Mouse (Mus musculus) heart, embryonic 14.5 days (tissue): ENCODE data around the gene Atrnl1. TPM values are rescaled to one million over a fixed set of nuclear protein-coding genes. Genes with fewer than 3 reads are reported as not detected.
A peak's percentile ranks its signal among the peaks of the same experiment; 100 is the strongest.

ENCODE experiments used
- ATAC-seq: fragments of 200-750 bp; cut with Nextera tagmentation; 2 replicates; pipeline ENCODE4 v1.8.0; 2017; ENCODE audit warnings: low read depth, moderate TSS enrichment; ENCODE audit not compliant: insufficient number of reproducible peaks, insufficient read depth, low FRiP score
- H3K27ac ChIP-seq, 2 experiments: fragments of 200-500 bp in 1 of 2; fragments of 300-500 bp in 1 of 2; sonication (generic) in 1 of 2; replicated peaks in 1 of 2; 2 replicates each; pipeline ENCODE4 v1.5.1; 2012 to 2014; ENCODE audit warnings: low read depth in 2 of 2, low read length in 2 of 2, control low read depth in 1 of 2, mild to moderate bottlenecking in 1 of 2, mixed read lengths in 1 of 2; ENCODE audit not compliant: control insufficient read depth in 1 of 2, insufficient read depth in 1 of 2
- H3K27me3 ChIP-seq: fragments of 300-500 bp; sonication (generic); 2 replicates; pipeline ENCODE4 v1.6.1; 2014; ENCODE audit warnings: mild to moderate bottlenecking, low read length, control low read depth; ENCODE audit not compliant: control insufficient read depth, insufficient read depth
- H3K36me3 ChIP-seq: fragments of 300-500 bp; sonication (generic); 2 replicates; pipeline ENCODE4 v1.6.1; 2014; ENCODE audit warnings: mild to moderate bottlenecking, control low read depth, low read length, mixed read lengths; ENCODE audit not compliant: control insufficient read depth, insufficient read depth
- H3K4me1 ChIP-seq, 2 experiments: fragments of 200-500 bp in 1 of 2; fragments of 300-500 bp in 1 of 2; sonication (generic) in 1 of 2; 2 replicates each; pipeline ENCODE4 v1.6.1; 2012 to 2014; ENCODE audit warnings: low read length in 2 of 2, control low read depth in 1 of 2, mixed read lengths in 1 of 2; ENCODE audit not compliant: control insufficient read depth in 2 of 2, insufficient read depth in 2 of 2
- H3K4me2 ChIP-seq: fragments of 300-500 bp; sonication (generic); 2 replicates; pipeline ENCODE4 v1.6.1; 2014; ENCODE audit warnings: mild to moderate bottlenecking, low read length
- H3K4me3 ChIP-seq, 2 experiments: fragments of 200-500 bp in 1 of 2; fragments of 300-500 bp in 1 of 2; sonication (generic) in 1 of 2; 2 replicates each; pipeline ENCODE4 v1.5.1; 2012 to 2014; ENCODE audit warnings: low read length in 2 of 2, mild to moderate bottlenecking in 2 of 2, control low read depth in 1 of 2, low read depth in 1 of 2, moderate library complexity in 1 of 2; ENCODE audit not compliant: control insufficient read depth in 1 of 2, insufficient read depth in 1 of 2
- H3K9ac ChIP-seq: fragments of 300-500 bp; sonication (generic); 2 replicates; pipeline ENCODE4 v1.6.1; 2014; ENCODE audit warnings: mild to moderate bottlenecking, low read length
- H3K9me3 ChIP-seq: fragments of 300-500 bp; sonication (generic); 2 replicates; pipeline ENCODE4 v1.6.1; 2016; ENCODE audit warnings: low read length, control low read depth; ENCODE audit not compliant: control insufficient read depth
- WGBS: fragments of 180-500 bp; shearing (Covaris S2); extraction: QIAGEN DNeasy Blood & Tissue Kit; methylation state at CpG from one replicate; pipeline ENCODE4 v1.1.7; 2014; 5-methylcytosine and 5-hydroxymethylcytosine counted together
- polyA plus RNA-seq: library from polyadenylated mRNA; unstranded; fragments of >200 nt; fragmentation: Nextera tagmentation; extraction: Ambion mirVana; gene quantifications from 2 replicates; pipeline ENCODE4 v1.2.1, GENCODE M21; 2014

Gene Atrnl1
- polyA plus RNA-seq, 1 experiment from 2014 or later = 4.2 TPM

DNA sequence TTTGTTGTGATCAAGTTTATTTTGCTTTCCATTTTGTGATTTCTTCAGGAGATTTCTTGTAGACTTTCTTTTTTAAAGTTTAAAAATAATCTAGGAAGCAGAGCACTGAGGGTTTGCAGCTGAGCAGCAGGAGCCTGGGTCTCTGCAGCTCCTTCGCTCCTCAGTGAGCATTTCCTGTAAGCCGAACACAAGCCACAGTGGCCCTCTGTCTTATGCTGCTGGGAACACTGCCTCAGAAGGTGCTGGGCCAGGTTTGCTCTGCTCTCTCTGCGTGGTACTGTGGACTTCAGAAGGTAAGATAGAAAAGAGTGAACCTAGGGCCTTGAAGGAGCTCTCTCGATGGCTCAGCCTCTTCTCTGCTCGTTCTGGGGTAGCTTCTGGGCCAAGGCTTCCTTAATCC lies 407.9 kb downstream of the Atrnl1 start:
- 74% methylated on average over 5 of the region's 5 CpGs for WGBS

DNA sequence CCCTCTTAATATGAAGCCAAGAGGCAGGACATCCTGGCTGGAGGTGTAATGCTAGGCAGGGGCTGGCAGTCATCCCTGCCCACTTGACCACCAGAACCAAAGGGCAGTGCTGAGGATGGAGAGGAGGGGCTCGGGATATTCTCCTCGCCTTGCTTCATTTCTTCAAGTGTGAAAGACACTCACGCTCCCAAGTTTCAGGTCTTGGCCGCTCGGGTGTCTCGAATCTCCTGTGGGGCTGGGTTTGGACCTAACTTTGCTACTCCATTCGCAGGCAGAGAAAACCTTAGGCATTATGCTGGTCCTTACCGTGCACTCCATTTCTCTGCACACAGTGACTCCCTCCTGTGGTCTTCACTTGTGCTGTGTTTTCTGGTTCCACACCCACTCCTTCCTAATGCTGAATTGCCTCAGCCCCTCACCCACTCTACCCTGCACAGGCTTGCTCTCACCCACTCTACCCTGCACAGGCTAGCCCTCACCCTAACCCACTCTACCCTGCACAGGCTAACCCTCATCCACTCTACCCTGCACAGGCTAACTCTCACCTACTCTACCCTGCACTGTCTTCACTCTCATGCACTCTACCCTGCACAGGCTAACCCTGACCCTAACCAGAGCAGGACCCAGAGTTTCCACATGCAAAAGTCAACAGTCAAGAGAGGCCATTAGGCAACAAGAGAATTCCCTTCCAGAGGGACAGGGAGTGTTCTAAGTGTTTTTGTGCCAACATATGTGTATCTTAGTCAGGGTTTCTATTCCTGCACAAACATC lies 410.9 kb downstream of the Atrnl1 start:
- Histone ChIP-seq H3K9me3 (no peaks in the 10 kb centered on the region), H3K4me2 (no peak overlapping the region), H3K9ac (no peak overlapping the region), H3K27me3 (no peaks in the 10 kb centered on the region), H3K4me3 (no peak overlapping the region), H3K27ac (no peak overlapping the region), H3K4me1 (peaks cover 7 to 12% of the 10 kb centered on the region in 2 experiments; a peak in 3 of 4 replicates), H3K36me3 (no peaks in the 10 kb centered on the region)
- ATAC-seq = peak; percentile 17; the same call in 1 of the 2 replicates
- WGBS = 91% methylated on average over 8 of the region's 8 CpGs

More for the DNA sequence above, 407.9 kb downstream of the Atrnl1 start:
- H3K27ac ChIP-seq = no peak overlapping the region
- H3K4me3 ChIP-seq = no peak overlapping the region
- ATAC-seq = no peak
- H3K27me3 ChIP-seq = no peaks in the 10 kb centered on the region
- H3K36me3 ChIP-seq = no peaks in the 10 kb centered on the region
- no peak overlapping the region for H3K9ac ChIP-seq
- no peak overlapping the region for H3K4me2 ChIP-seq
- no peaks in the 10 kb centered on the region for H3K9me3 ChIP-seq
- peaks cover 9 to 18% of the 10 kb centered on the region in 2 experiments; a peak in 3 of 4 replicates for H3K4me1 ChIP-seq

DNA sequence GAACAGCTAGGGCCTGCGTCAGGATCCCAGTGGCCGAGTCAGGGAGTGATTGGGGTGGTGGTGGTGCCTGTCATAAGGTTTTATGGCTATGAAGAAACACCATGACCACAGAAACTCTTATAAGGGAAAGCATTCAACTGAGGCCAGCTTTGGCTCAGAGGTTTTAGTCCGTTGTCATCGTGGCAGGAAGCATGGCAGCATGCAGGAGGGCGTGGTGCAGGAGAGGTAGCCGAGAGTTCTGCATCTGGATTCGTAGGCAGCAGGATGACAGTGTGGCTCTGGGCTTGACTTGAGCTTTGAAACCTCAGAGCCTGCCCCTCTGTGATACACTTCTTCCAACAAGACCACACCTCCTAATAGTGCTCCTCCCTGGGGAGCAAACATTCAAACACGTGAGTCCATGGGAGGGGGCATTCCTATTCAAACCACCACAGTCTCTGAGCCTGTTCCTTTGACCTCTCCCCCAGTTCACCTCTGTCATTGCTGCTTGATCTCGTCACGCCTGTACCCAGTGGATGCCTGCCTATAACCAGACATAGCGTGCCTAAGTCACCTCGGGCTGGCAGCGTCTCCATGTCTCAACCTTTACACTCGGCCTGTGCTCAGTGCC lies 412.5 kb downstream of the Atrnl1 start:
- Histone ChIP-seq H3K4me3 (no peak overlapping the region), H3K4me2 (no peak overlapping the region), H3K27me3 (no peaks in the 10 kb centered on the region), H3K4me1 (peaks cover 5 to 7% of the 10 kb centered on the region in 2 experiments; a peak in 3 of 4 replicates), H3K27ac (no peak overlapping the region), H3K9ac (no peak overlapping the region), H3K36me3 (no peaks in the 10 kb centered on the region), H3K9me3 (no peaks in the 10 kb centered on the region)
- 84% methylated on average over 14 of the region's 14 CpGs for WGBS
- ATAC-seq = no peak

DNA sequence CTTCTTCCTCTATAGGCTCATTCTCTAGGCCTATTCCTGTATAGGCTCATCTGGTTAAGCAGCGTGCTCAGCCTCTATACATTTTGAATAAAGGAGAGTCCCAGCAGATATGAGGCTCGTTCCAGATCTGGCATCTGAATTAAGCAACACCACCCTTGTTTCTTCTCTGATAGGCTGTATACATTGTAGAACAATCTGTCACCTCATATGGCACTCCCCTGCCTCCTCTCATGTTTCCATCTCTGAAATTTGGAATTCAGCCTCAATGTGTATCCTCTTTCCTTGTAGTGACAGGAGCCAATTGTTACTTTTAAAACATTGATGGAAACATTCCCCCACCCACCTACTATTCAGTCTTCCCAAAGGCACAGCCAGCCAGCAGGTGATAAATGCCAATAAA lies 414.2 kb downstream of the Atrnl1 start:
- peaks cover 0 to under 1% of the 10 kb centered on the region in 2 experiments; a peak in 2 of 4 replicates for H3K4me1 ChIP-seq
- no peak overlapping the region for H3K9ac ChIP-seq
- H3K36me3 ChIP-seq = no peaks in the 10 kb centered on the region
- H3K27me3 ChIP-seq = no peaks in the 10 kb centered on the region
- H3K9me3 ChIP-seq = no peaks in the 10 kb centered on the region
- no peak overlapping the region for H3K4me2 ChIP-seq
- no peak overlapping the region for H3K4me3 ChIP-seq
- ATAC-seq = no peak
- WGBS = 86% methylated on average over 2 of the region's 2 CpGs
- H3K27ac ChIP-seq = no peak overlapping the region

DNA sequence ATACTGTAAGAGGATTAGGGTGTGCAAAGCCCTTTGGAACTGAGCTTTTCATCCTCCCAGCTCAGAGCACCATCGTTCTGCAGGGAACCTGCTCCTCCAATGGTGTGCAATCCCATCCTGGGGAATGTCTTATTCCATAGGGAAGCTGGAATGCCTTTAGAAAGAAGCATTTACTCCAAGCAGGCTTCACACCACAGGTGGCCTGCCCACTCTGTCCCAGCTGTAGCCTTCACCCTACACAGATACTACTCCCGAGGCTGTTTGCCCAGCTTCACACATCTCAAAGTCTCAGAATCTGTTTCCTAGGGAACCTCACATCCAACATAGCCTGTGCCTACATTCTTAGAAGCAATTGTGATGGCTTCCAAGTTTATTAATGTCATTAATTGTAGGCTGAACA lies 418.8 kb downstream of the Atrnl1 start:
- Histone ChIP-seq H3K4me2 (no peak overlapping the region), H3K4me1 (no peaks in the 10 kb centered on the region), H3K4me3 (no peak overlapping the region), H3K9ac (no peak overlapping the region), H3K36me3 (no peaks in the 10 kb centered on the region), H3K27ac (no peak overlapping the region), H3K27me3 (no peaks in the 10 kb centered on the region), H3K9me3 (peaks cover 8% of the 10 kb centered on the region)
- WGBS = 63% methylated on average over 2 of the region's 2 CpGs
- no peak for ATAC-seq

DNA sequence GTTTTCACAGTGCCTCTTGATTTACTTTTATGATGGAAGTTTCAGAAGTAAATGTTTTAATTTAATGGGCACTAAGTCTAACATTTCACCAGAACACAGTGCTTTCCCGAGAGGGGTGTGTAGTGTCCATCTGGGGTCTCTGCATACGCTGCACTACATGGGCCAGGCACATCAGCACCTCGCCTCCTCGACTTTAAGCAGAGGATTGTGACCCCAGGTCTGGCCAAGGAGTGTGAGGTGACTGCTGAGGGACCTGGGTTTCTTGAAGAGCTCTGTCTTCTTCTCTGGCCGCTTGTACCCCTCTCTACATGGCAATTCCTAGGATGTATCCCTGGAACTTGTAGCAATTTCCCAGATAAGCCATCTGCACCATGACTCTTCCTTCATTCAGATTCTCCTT lies 422.4 kb downstream of the Atrnl1 start:
- no peak for ATAC-seq
- Histone ChIP-seq H3K4me2 (no peak overlapping the region), H3K4me1 (no peaks in the 10 kb centered on the region), H3K4me3 (no peak overlapping the region), H3K9ac (no peak overlapping the region), H3K27me3 (no peaks in the 10 kb centered on the region), H3K36me3 (no peaks in the 10 kb centered on the region), H3K27ac (no peak overlapping the region), H3K9me3 (peaks cover 8% of the 10 kb centered on the region)
- 92% methylated on average over 5 of the region's 5 CpGs for WGBS

DNA sequence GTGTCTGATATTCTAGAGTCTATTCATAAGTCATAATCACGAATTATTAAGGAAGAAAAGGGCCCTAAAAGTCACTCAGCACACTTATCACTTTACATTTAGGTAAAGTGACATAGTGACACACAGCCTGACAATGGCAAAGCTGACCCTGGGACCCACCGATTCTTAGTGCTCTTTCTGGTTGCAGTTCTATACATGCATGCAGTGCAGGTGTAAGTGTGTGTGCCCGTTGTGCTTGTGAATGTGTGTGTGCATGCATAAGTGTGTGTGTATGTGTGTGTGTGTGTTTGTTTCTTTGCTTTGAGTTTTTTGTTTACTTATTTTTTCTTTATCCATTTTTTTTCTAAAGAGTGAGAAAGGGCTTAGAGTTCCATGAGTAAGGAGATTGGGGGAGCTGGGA lies 425.3 kb downstream of the Atrnl1 start:
- H3K4me2 ChIP-seq = no peak overlapping the region
- H3K4me1 ChIP-seq = no peaks in the 10 kb centered on the region
- H3K4me3 ChIP-seq = no peak overlapping the region
- no peaks in the 10 kb centered on the region for H3K36me3 ChIP-seq
- no peaks in the 10 kb centered on the region for H3K9me3 ChIP-seq
- ATAC-seq = no peak
- H3K27ac ChIP-seq = no peak overlapping the region
- H3K27me3 ChIP-seq = no peaks in the 10 kb centered on the region
- no peak overlapping the region for H3K9ac ChIP-seq
- whole genome bisulfite sequencing = 74% methylated on average over 3 of the region's 3 CpGs
